Mouse (Mus musculus) ES-Bruce4 (cell line): ENCODE measurements around the gene Hdac1. TPM values are rescaled to one million over a fixed set of nuclear protein-coding genes. Genes with fewer than 3 reads are reported as not detected.
A peak's percentile ranks its signal among the peaks of the same experiment; 100 is the strongest.

Source experiments
- H3K27ac ChIP-seq: 2 replicates; pipeline ENCODE4 v1.5.1; 2012; ENCODE audit warnings: low read length, inconsistent platforms; ENCODE audit not compliant: insufficient read depth
- H3K27me3 ChIP-seq: 2 replicates; pipeline ENCODE4 v1.6.1; 2012; ENCODE audit warnings: mild to moderate bottlenecking, low read length, inconsistent platforms; ENCODE audit not compliant: control insufficient read depth, poor library complexity, insufficient read depth, severe bottlenecking
- H3K36me3 ChIP-seq: 2 replicates; pipeline ENCODE4 v1.6.1; 2012; ENCODE audit warnings: inconsistent platforms, mild to moderate bottlenecking, low read length, moderate library complexity; ENCODE audit not compliant: control insufficient read depth, poor library complexity, insufficient read depth, severe bottlenecking
- H3K4me1 ChIP-seq: one replicate; pipeline ENCODE4 v1.8.1; 2011; ENCODE audit warnings: low read length; ENCODE audit not compliant: control insufficient read depth, insufficient read depth
- H3K4me3 ChIP-seq: 2 replicates; pipeline ENCODE4 v1.5.1; 2011; ENCODE audit warnings: low read depth, mild to moderate bottlenecking, low read length
- H3K9ac ChIP-seq: 2 replicates; pipeline ENCODE4 v1.6.1; 2012; ENCODE audit warnings: low read depth, mild to moderate bottlenecking, inconsistent platforms; ENCODE audit not compliant: poor library complexity, severe bottlenecking
- H3K9me3 ChIP-seq: replicated peaks from 2 replicates; pipeline ENCODE4 v1.6.1; 2012; ENCODE audit warnings: mild to moderate bottlenecking, low read length, inconsistent platforms; ENCODE audit not compliant: control insufficient read depth, poor library complexity, insufficient read depth, severe bottlenecking
- CTCF ChIP-seq: IDR thresholded peaks from one replicate; pipeline ENCODE4 v1.8.1; 2011; ENCODE audit warnings: low read depth, low read length
- EP300 ChIP-seq: IDR thresholded peaks from 2 replicates; pipeline ENCODE4 v1.6.1; 2011; ENCODE audit warnings: low read depth, low read length; ENCODE audit not compliant: insufficient read depth
- POLR2A ChIP-seq: IDR thresholded peaks from one replicate; pipeline ENCODE4 v1.8.1; 2011; ENCODE audit warnings: low read length; ENCODE audit not compliant: insufficient read depth
- polyA plus RNA-seq: library from polyadenylated mRNA; stranded (reverse); fragments of >200 nt; gene quantifications from 2 replicates; pipeline ENCODE4 v1.2.4, GENCODE M21; 2011; ENCODE audit warnings: low read depth; ENCODE audit not compliant: missing spikeins, insufficient read depth, insufficient read length

The Hdac1 gene
- polyA plus RNA-seq, 1 experiment, result 304 TPM

DNA sequence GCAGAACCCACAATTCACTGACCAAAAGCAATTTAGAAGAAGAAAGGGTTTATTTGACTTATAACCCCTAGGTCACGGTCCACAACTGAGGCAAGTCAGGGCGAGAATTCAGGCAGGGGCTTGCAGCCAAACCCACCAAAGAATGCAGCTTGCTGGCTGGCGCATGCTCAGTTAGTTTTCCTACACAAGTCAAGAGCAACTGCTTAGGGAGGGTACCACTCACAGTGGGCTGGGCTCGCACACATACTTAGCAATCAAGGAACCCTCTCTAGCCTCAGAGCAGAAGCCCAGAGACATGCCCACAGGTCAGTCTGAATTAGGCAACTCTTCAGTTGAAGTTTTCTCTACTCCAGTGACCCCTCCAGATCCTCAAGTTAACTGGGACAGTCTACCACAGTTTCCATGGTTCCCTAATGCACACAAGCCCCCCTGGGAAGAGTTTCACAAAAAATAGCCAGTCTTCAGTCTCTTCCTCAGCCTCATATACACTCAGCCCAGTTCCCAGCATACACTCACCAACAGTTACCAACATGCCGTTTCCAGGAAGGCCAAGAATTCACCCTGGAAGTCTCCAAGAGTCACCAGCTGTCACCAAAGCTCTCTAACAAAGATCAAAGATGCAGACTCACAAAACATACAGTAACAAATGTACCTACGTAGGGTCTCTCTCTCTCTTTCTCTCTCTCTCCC is 31.6 kb downstream of the Hdac1 start:
- TF ChIP-seq CTCF, result no peak
- TF ChIP-seq POLR2A, result no peak
- TF ChIP-seq EP300, result no peak
- Histone ChIP-seq H3K9ac (no peak overlapping the region), H3K27me3 (no peaks in the 10 kb centered on the region), H3K27ac (no peak overlapping the region), H3K4me1 (peaks cover 4% of the 10 kb centered on the region), H3K4me3 (no peak overlapping the region), H3K36me3 (peaks cover 7% of the 10 kb centered on the region; the same call in 1 of the 2 replicates), H3K9me3 (no peaks in the 10 kb centered on the region)

GRCm38 (mm10) chr4:129509650-129510049 is 32.9 kb downstream of the Hdac1 start:
- Histone ChIP-seq H3K9ac (no peak overlapping the region), H3K27ac (no peak overlapping the region), H3K4me3 (no peak overlapping the region), H3K9me3 (no peaks in the 10 kb centered on the region), H3K36me3 (no peaks in the 10 kb centered on the region), H3K27me3 (no peaks in the 10 kb centered on the region), H3K4me1 (peaks cover 4% of the 10 kb centered on the region)
- TF ChIP-seq CTCF, result no peak
- TF ChIP-seq POLR2A, result no peak
- no peak for TF ChIP-seq EP300

- Histone ChIP-seq H3K9me3 (no peaks in the 10 kb centered on the region), H3K4me1 (peaks cover 8% of the 10 kb centered on the region), H3K36me3 (no peaks in the 10 kb centered on the region), H3K4me3 (no peak overlapping the region), H3K27me3 (no peaks in the 10 kb centered on the region), H3K9ac (0 out of 2 replicates have a peak overlapping the region, but pooled peaks have one; percentile 5), H3K27ac (no peak overlapping the region)
- no peak for TF ChIP-seq CTCF
- no peak for TF ChIP-seq EP300
- TF ChIP-seq POLR2A, result no peak
Observed at GRCm38 (mm10) chr4:129508834-129509600, 33.5 kb downstream of the Hdac1 start.

DNA sequence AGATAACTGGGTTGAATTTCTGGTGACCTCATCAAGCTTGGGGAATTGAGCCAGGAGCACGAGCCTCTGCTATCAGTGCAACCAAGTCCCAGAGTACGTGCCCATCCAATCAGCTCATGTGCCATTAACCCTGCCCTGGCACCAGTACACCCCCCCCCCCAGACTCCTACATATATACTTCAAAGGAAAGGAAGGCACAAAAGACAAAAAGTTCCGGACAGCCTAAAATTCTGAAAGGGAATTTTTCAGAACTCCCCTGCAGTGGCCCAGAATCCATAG is 34.3 kb downstream of the Hdac1 start:
- no peaks in the 10 kb centered on the region for H3K9me3 ChIP-seq
- no peak overlapping the region for H3K4me3 ChIP-seq
- no peak for TF ChIP-seq POLR2A
- no peak for TF ChIP-seq CTCF
- TF ChIP-seq EP300, result no peak
- H3K36me3 ChIP-seq, result no peaks in the 10 kb centered on the region
- H3K9ac ChIP-seq, result no peak overlapping the region
- H3K4me1 ChIP-seq, result peaks cover 8% of the 10 kb centered on the region
- no peaks in the 10 kb centered on the region for H3K27me3 ChIP-seq
- H3K27ac ChIP-seq, result no peak overlapping the region

DNA sequence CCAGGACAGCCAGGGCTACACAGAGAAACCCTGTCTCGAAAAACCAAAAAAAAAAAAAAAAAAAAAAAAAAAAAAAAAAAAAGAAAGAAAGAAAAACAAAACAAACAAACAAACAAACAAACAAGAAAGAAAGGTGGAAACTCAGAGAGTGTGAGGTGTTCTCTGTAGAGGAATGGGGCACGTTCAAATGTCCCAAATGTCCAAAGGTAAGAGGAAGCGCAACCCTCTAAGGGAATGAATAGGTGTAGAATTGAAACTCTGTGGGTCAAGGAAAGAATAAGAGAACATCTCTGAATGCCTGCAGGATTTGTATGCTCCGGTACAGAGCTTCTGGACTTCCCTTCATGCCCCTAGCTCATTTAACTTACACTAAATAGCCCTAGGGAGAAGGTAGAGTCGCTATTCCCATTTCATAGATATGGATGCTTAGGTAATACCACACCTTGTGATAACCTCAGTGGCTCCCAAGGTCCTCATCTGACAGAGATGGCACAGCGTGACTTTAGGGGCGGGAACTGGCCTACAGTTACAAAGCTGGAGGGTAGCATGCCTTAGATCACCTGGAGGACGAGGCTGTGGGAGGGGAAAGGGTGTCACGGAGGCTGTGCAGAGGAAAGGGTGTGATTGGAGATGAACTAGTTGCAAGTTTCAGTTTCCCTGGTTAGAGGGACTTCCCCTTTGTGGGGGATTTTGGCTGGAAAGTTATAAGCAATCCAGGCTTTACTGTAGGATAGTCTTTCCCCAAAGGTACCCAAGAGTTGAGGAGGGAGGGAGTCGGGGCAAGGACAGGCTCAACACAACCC is 34.9 kb downstream of the Hdac1 start:
- no peak overlapping the region for H3K9ac ChIP-seq
- no peaks in the 10 kb centered on the region for H3K9me3 ChIP-seq
- H3K36me3 ChIP-seq, result no peaks in the 10 kb centered on the region
- no peak overlapping the region for H3K27ac ChIP-seq
- TF ChIP-seq POLR2A, result no peak
- TF ChIP-seq CTCF, result no peak
- no peak for TF ChIP-seq EP300
- H3K4me1 ChIP-seq, result peaks cover 8% of the 10 kb centered on the region
- H3K27me3 ChIP-seq, result no peaks in the 10 kb centered on the region
- no peak overlapping the region for H3K4me3 ChIP-seq
